Comparison of ENCODE assay signal across 10 mouse cellular contexts in the genomic region with DNA sequence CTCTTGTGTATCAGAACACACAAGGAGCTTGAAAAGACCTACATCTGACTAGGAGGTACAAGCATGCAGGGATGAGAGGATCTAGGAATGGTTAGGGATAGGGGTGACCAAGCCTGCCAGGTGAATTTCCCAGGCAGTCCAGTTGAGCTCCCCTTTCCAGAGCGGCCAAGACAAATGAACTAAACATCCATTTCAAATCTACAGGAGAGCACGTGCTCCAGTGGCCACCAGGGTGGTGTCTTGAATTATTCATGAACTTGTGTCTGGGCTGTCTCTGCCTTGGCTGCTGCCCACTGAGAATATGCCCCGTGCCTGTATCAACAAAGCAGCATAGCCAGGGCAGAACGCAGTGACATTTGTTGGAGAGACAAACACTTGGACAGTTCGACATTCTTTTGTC.
DNase-seq lines count a peak whose midpoint lies in the region; ATAC-seq and TF ChIP-seq lines count a peak whose summit lies in the region.
"Had no signal": no experiment of that assay in that cellular context is flagged by ENCODE, and none has a peak within 500 bp of the region (broad histone marks: within the 10 kb centered on the region; RNA-seq: fewer than 3 reads in every experiment).

No protein-coding gene starts in this region.

- H3K27me3 ChIP-seq in Patski: no peaks in the 10 kb centered on the region
- no peaks in the 10 kb centered on the region for H3K27me3 ChIP-seq in hindbrain, embryonic 12.5 days
- no peaks in the 10 kb centered on the region for H3K27me3 ChIP-seq in midbrain, embryonic 12.5 days
- H3K27me3 ChIP-seq in limb, embryonic 10.5 days (ENCODE audit: low read depth, poor library complexity, severe bottlenecking): no peaks in the 10 kb centered on the region
- H3K27me3 ChIP-seq: liver, embryonic 15.5 days had no signal

- in situ Hi-C loops in Patski (cut with MboI; ENCODE audit: low pct_unique_long_range_greater_than_20kb): no loop called here

- CTCF ChIA-PET in Patski (lab: Charles Lee): no interaction called here

- H3K36me3 ChIP-seq in hindbrain, embryonic 12.5 days: no peaks in the 10 kb centered on the region
- H3K36me3 ChIP-seq in midbrain, embryonic 12.5 days: no peaks in the 10 kb centered on the region
- no peaks in the 10 kb centered on the region for H3K36me3 ChIP-seq in limb, embryonic 10.5 days
- H3K36me3 ChIP-seq: liver, embryonic 15.5 days had no signal

- H3K4me3 ChIP-seq in embryonic fibroblast, embryonic 13.5 days (ENCODE audit: insufficient read depth, low read length): no peak overlapping the region
- no peak overlapping the region for H3K4me3 ChIP-seq in hindbrain, embryonic 12.5 days
- no peak overlapping the region for H3K4me3 ChIP-seq in midbrain, embryonic 12.5 days
- H3K4me3 ChIP-seq in limb, embryonic 10.5 days: no peak overlapping the region
- H3K4me3 ChIP-seq: liver, embryonic 15.5 days had no signal

- no peak for ATAC-seq in Patski
- ATAC-seq in hindbrain, embryonic 12.5 days (ENCODE audit: low FRiP score): peak; percentile 95
- ATAC-seq in midbrain, embryonic 12.5 days (ENCODE audit: low FRiP score, low read depth): peak; percentile 89
- no peak for ATAC-seq in inflammation-experienced regulatory T-cells, adult 6 months

- H3K9ac ChIP-seq in hindbrain, embryonic 12.5 days: no peak overlapping the region
- H3K9ac ChIP-seq in midbrain, embryonic 12.5 days (replicated peaks): no peak overlapping the region
- H3K9ac ChIP-seq: liver, embryonic 15.5 days had no signal

- TF ChIP-seq CTCF in Patski (IDR thresholded peaks at IDR 0.05): peak; percentile 16
- no peak for TF ChIP-seq CTCF in embryonic fibroblast, embryonic 13.5 days (IDR thresholded peaks at IDR 0.05; ENCODE audit: borderline replicate concordance, insufficient read depth, low read length)

- POLR2A ChIA-PET in Patski (lab: Charles Lee): no interaction called here

- H3K4me2 ChIP-seq in hindbrain, embryonic 12.5 days (replicated peaks): peak overlapping the region; percentile 13; the same call in 1 of the 2 replicates
- no peak overlapping the region for H3K4me2 ChIP-seq in midbrain, embryonic 12.5 days (replicated peaks)
- H3K4me2 ChIP-seq: liver, embryonic 15.5 days had no signal

- no peak for TF ChIP-seq POLR2A in embryonic fibroblast, embryonic 13.5 days (IDR thresholded peaks at IDR 0.05; ENCODE audit: low read depth, low read length)

- peaks cover 16% of the 10 kb centered on the region for H3K4me1 ChIP-seq in embryonic fibroblast, embryonic 13.5 days (ENCODE audit: control insufficient read depth, insufficient read depth, low read length)
- H3K4me1 ChIP-seq in hindbrain, embryonic 12.5 days: peaks cover 25% of the 10 kb centered on the region
- peaks cover 32% of the 10 kb centered on the region for H3K4me1 ChIP-seq in midbrain, embryonic 12.5 days
- H3K4me1 ChIP-seq in limb, embryonic 10.5 days: no peaks in the 10 kb centered on the region
- H3K4me1 ChIP-seq: liver, embryonic 15.5 days had no signal

- 11% methylated on average over 5 of the region's 5 CpGs for WGBS in hindbrain, embryonic 12.5 days
- 11% methylated on average over 5 of the region's 5 CpGs for WGBS in midbrain, embryonic 12.5 days
- 70% methylated on average over 5 of the region's 5 CpGs for WGBS in limb, embryonic 10.5 days

- DNase-seq in Patski (ENCODE audit: low read depth, low spot score): no peak
- no peak for DNase-seq in adrenal gland, adult 2 months
- no peak for DNase-seq in limb, embryonic 10.5 days (ENCODE audit: low spot score)
- no peak for DNase-seq in thymus, postnatal 4 days
- DNase-seq: right cerebral cortex, postnatal 4 days had no signal

- peak overlapping the region; percentile 81 for H3K27ac ChIP-seq in embryonic fibroblast, embryonic 13.5 days (ENCODE audit: insufficient read depth, low read length)
- peak overlapping the region; percentile 56 for H3K27ac ChIP-seq in hindbrain, embryonic 12.5 days
- peak overlapping the region; percentile 71 for H3K27ac ChIP-seq in midbrain, embryonic 12.5 days (replicated peaks)
- H3K27ac ChIP-seq in limb, embryonic 10.5 days: no peak overlapping the region
- H3K27ac ChIP-seq: liver, embryonic 15.5 days had no signal

- H3K9me3 ChIP-seq in hindbrain, embryonic 12.5 days (replicated peaks): no peaks in the 10 kb centered on the region
- H3K9me3 ChIP-seq in midbrain, embryonic 12.5 days: no peaks in the 10 kb centered on the region
- H3K9me3 ChIP-seq in limb, embryonic 10.5 days (replicated peaks): no peaks in the 10 kb centered on the region
- H3K9me3 ChIP-seq: liver, embryonic 15.5 days had no signal

Comparison
In these comparisons a context has a peak if more than half of its experiments do, and no peak if none do; other contexts are left out.
1. ATAC-seq: peak in hindbrain, embryonic 12.5 days (single experiment) and midbrain, embryonic 12.5 days (single experiment); none in Patski (single experiment) and inflammation-experienced regulatory T-cells, adult 6 months (single experiment).